Mouse (Mus musculus): ENCODE results near the gene Ankfn1.

The Ankfn1 gene

GRCm38 (mm10) chr11:89356479-89356878, 421.0 kb downstream of the Ankfn1 start:
- no peak for DNase-seq

DNA sequence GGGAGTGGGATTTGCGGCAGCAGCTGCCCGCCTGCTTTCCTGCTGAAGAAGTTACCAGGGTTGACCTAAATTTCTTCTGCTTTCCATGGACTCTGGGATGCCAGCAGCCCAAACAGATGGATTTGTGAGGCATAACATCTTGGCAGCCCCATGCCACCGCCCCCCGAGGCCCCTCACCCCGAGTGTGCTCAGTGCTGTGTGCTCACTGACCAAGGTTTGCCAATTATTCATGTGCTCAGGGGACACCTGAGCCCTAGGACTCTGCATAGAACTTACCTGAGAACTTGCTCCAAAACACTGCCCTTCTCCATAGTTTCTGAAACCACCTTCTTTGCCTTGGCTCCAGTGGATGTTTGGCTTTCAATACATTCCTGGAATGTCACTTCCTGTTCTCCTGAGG, 421.4 kb downstream of the Ankfn1 start:
- DNase-seq: no peak

DNA sequence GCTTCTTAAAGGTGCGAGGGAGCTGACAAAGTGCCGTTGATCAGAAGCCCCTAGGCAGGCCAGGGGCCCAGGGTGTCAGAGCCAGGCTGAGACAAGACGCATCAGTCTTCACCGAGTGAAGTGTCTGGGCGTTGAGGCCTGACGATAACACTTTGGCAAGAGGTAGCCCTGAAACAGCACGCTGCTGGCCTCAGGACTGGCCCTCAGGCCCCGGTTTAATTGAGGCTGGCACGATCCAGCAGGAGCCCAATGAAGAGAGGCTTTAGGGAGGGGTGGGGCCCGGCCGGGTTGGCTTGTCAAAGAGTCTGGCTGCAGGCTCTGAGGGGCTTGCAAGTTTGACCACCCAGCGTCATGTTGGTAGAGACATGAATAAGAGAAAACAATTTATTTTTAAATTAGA, 437.2 kb downstream of the Ankfn1 start:
- DNase-seq: no peak
